Mouse (Mus musculus) common myeloid progenitor, adult 5-6 weeks (primary cell): ENCODE measurements at regions not wholly inside any gene's neighbourhood (a gene's known extent, or its start where the extent isn't known, plus 50 kb on each side); places are given as distances from the start of the nearest gene placed in this dataset.

Experiments
- ATAC-seq: replicated peaks from 2 replicates; pipeline ENCODE4 v1.8.0; 2016; ENCODE audit warnings: low read depth, mild to moderate bottlenecking, moderate TSS enrichment, inconsistent platforms; ENCODE audit not compliant: poor library complexity, severe bottlenecking

- ATAC-seq: no peak
These were observed 54.0 kb upstream of the Satb2 start for GRCm38 (mm10) chr1:57032407-57032806.

- ATAC-seq: no peak
These were observed 54.8 kb upstream of the Satb2 start for GRCm38 (mm10) chr1:57033244-57033643.

- ATAC-seq: no peak
These were observed 56.0 kb upstream of the Satb2 start for GRCm38 (mm10) chr1:57034411-57034810.

GRCm38 (mm10) chr1:57036382-57036781, 57.9 kb upstream of the Satb2 start:
- no peak for ATAC-seq

- no peak for ATAC-seq
These were observed 61.8 kb upstream of the Satb2 start for GRCm38 (mm10) chr1:57040201-57040600.

GRCm38 (mm10) chr1:57041578-57041977, 63.1 kb upstream of the Satb2 start:
- no peak for ATAC-seq

- no peak for ATAC-seq
These were observed 75.4 kb upstream of the Satb2 start for GRCm38 (mm10) chr1:57053836-57054235.

- no peak for ATAC-seq
These were observed 77.5 kb upstream of the Satb2 start for GRCm38 (mm10) chr1:57055976-57056375.

GRCm38 (mm10) chr1:57059216-57059615, 80.8 kb upstream of the Satb2 start:
- no peak for ATAC-seq

GRCm38 (mm10) chr1:57075221-57075620, 96.8 kb upstream of the Satb2 start:
- no peak for ATAC-seq

GRCm38 (mm10) chr1:57076696-57077095, 98.2 kb upstream of the Satb2 start:
- no peak for ATAC-seq

- ATAC-seq: no peak
These were observed 101.9 kb upstream of the Satb2 start for GRCm38 (mm10) chr1:57080306-57080705.

GRCm38 (mm10) chr1:57083134-57083533, 104.7 kb upstream of the Satb2 start:
- ATAC-seq: no peak

- ATAC-seq: no peak
These were observed 105.2 kb upstream of the Satb2 start for GRCm38 (mm10) chr1:57083540-57084083.

- ATAC-seq: no peak
These were observed 117.2 kb upstream of the Satb2 start for GRCm38 (mm10) chr1:57095361-57096247.

GRCm38 (mm10) chr1:57096248-57096600, 117.8 kb upstream of the Satb2 start:
- no peak for ATAC-seq

- no peak for ATAC-seq
These were observed 118.3 kb upstream of the Satb2 start for GRCm38 (mm10) chr1:57096740-57097139.

- ATAC-seq: no peak
These were observed 122.2 kb upstream of the Satb2 start for GRCm38 (mm10) chr1:57100614-57101013.

- ATAC-seq: no peak
These were observed 128.9 kb upstream of the Satb2 start for GRCm38 (mm10) chr1:57107308-57107707.

GRCm38 (mm10) chr1:57120678-57121077, 142.2 kb upstream of the Satb2 start:
- no peak for ATAC-seq

- no peak for ATAC-seq
These were observed 165.7 kb upstream of the Satb2 start for GRCm38 (mm10) chr1:57144181-57144580.

- no peak for ATAC-seq
These were observed 177.4 kb upstream of the Satb2 start for GRCm38 (mm10) chr1:57155869-57156268.
